Mouse (Mus musculus) kidney, postnatal 0 days (tissue): ENCODE measurements around the gene Ccr10. TPM values are rescaled to one million over a fixed set of nuclear protein-coding genes. Genes with fewer than 3 reads are reported as not detected.

ENCODE experiments used
- ATAC-seq: fragments of 200-750 bp; cut with Nextera tagmentation; replicated peaks from 2 replicates; pipeline ENCODE4 v1.8.0; 2017; ENCODE audit warnings: low read depth, moderate number of reproducible peaks, moderate TSS enrichment, moderate library complexity; ENCODE audit not compliant: low FRiP score
- DNase-seq: peaks from one replicate; pipeline ENCODE4 v3.0.0-alpha.2; 2016; ENCODE audit warnings: low spot score
- H3K27ac ChIP-seq: fragments of 300-500 bp; sonication (generic); 2 replicates; pipeline ENCODE4 v1.5.1; 2014; ENCODE audit warnings: mild to moderate bottlenecking
- H3K27me3 ChIP-seq: fragments of 300-500 bp; sonication (generic); 2 replicates; pipeline ENCODE4 v1.6.1; 2014; ENCODE audit warnings: low read length, mixed read lengths; ENCODE audit not compliant: insufficient read depth
- H3K36me3 ChIP-seq: fragments of 300-500 bp; sonication (generic); 2 replicates; pipeline ENCODE4 v1.6.1; 2014; ENCODE audit warnings: low read length, mixed read lengths; ENCODE audit not compliant: insufficient read depth
- H3K4me1 ChIP-seq: fragments of 300-500 bp; sonication (generic); replicated peaks from 2 replicates; pipeline ENCODE4 v1.6.1; 2014; ENCODE audit warnings: antibody characterized with exemption, low read length, mixed read lengths; ENCODE audit not compliant: insufficient read depth
- H3K4me2 ChIP-seq: fragments of 300-500 bp; sonication (generic); 2 replicates; pipeline ENCODE4 v1.6.1; 2014; ENCODE audit warnings: mild to moderate bottlenecking, low read length, moderate library complexity, mixed read lengths
- H3K4me3 ChIP-seq: fragments of 300-500 bp; sonication (generic); replicated peaks from 2 replicates; pipeline ENCODE4 v1.5.1; 2014; ENCODE audit warnings: low read depth, low read length
- H3K9ac ChIP-seq: fragments of 300-500 bp; sonication (generic); 2 replicates; pipeline ENCODE4 v1.6.1; 2014; ENCODE audit warnings: low read depth, low read length
- H3K9me3 ChIP-seq: fragments of 300-500 bp; sonication (generic); replicated peaks from 2 replicates; pipeline ENCODE4 v1.6.1; 2016; ENCODE audit warnings: low read length, inconsistent platforms, mixed read lengths
- CTCF ChIP-seq: IDR thresholded peaks from 2 replicates; pipeline ENCODE4 v1.5.1; 2016; ENCODE audit warnings: antibody characterized with exemption, low read depth, mild to moderate bottlenecking, moderate library complexity
- WGBS: fragments of 180-500 bp; shearing (Covaris S2); extraction: QIAGEN DNeasy Blood & Tissue Kit; methylation state at CpG from one replicate; pipeline ENCODE4 v1.1.7; 2014; 5-methylcytosine and 5-hydroxymethylcytosine counted together
- polyA plus RNA-seq: library from polyadenylated mRNA; unstranded; fragments of >200 nt; fragmentation: Nextera tagmentation; extraction: Ambion mirVana; gene quantifications from 2 replicates; pipeline ENCODE4 v1.2.1, GENCODE M21; 2015

Ccr10 gene
- polyA plus RNA-seq, 1 experiment from 2014 or later = 0.45 TPM

GRCm38 (mm10) chr11:101189495-101190180 lies 14.4 kb upstream of the Ccr10 start:
- Histone ChIP-seq H3K36me3 (peaks cover 16% of the 10 kb centered on the region; the same call in 1 of the 2 replicates), H3K4me1 (0 out of 2 replicates have a peak, but pooled peaks cover 20% of the 10 kb centered on the region), H3K27me3 (no peaks in the 10 kb centered on the region), H3K9me3 (no peaks in the 10 kb centered on the region), H3K4me2 (0 out of 2 replicates have a peak overlapping the region, but pooled peaks have one; percentile 5), H3K9ac (peak overlapping the region; percentile 35; the same call in 1 of the 2 replicates), H3K4me3 (no peak overlapping the region), H3K27ac (peak overlapping the region; percentile 84)
- DNase-seq = peak; percentile 95
- peak; percentile 72 for ATAC-seq
- 4% methylated on average over 6 of the region's 6 CpGs for WGBS
- TF ChIP-seq CTCF = no peak

DNA sequence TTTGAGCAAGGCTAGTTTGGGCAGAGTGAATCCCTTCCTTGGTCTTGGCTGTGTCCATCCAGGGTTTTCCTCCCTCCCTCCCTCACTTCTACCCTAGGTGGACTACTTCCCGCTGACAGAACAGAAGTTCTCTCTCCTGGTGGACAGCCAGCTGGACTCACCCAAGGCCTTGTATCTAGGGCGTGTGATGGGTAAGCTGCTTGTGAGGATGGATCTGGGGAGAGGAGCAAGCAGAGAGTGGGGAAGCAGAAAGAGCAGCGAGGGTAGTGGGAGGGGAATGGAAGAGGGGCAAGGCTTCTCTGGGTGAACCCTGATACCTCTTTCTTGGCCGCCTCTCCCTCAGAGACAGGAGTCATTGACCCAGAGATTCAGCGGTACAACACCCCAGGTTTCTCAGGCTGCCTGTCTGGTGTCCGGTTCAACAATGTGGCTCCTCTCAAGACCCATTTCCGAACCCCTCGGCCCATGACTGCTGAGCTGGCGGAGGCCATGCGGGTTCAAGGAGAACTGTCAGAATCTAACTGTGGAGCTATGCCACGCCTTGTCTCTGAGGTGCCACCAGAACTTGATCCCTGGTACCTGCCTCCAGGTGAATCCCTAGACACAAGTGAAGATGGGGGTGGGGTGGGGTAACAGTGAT lies 13.0 kb upstream of the Ccr10 start:
- no peak for ATAC-seq
- 66% methylated on average over 11 of the region's 11 CpGs for WGBS
- Histone ChIP-seq H3K36me3 (peaks cover 9% of the 10 kb centered on the region; the same call in 1 of the 2 replicates), H3K9ac (0 out of 2 replicates have a peak overlapping the region, but pooled peaks have one; percentile 23), H3K9me3 (no peaks in the 10 kb centered on the region), H3K4me3 (no peak overlapping the region), H3K4me1 (0 out of 2 replicates have a peak, but pooled peaks cover 20% of the 10 kb centered on the region), H3K4me2 (no peak overlapping the region), H3K27me3 (no peaks in the 10 kb centered on the region), H3K27ac (peak overlapping the region; percentile 84)
- TF ChIP-seq CTCF = no peak
- DNase-seq = no peak

DNA sequence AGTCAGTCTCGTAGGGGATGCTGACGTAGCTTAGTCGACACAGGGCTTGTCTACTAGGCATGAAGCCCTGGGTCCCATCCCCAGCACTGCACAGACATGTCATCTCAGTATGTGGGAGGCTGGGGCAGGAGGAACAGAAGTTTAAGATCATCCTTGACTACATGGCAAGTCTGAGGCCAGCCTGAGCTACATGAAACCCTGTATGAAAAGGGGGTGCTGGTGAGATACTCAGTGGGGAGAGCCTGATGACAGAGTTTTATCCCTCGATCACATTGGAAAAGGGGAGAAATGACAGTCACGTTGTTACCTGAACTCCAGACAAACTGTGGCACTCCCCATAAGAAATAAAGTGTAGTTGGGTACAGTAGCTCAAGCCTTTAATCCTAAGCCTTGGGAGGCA lies 12.3 kb upstream of the Ccr10 start:
- Histone ChIP-seq H3K4me3 (no peak overlapping the region), H3K4me1 (0 out of 2 replicates have a peak, but pooled peaks cover 20% of the 10 kb centered on the region), H3K27me3 (no peaks in the 10 kb centered on the region), H3K27ac (no peak overlapping the region), H3K4me2 (no peak overlapping the region), H3K9me3 (no peaks in the 10 kb centered on the region), H3K9ac (no peak overlapping the region), H3K36me3 (peaks cover 2% of the 10 kb centered on the region; the same call in 1 of the 2 replicates)
- ATAC-seq (no peak), DNase-seq (no peak)
- 93% methylated on average over 5 of the region's 5 CpGs for WGBS
- no peak for TF ChIP-seq CTCF

DNA sequence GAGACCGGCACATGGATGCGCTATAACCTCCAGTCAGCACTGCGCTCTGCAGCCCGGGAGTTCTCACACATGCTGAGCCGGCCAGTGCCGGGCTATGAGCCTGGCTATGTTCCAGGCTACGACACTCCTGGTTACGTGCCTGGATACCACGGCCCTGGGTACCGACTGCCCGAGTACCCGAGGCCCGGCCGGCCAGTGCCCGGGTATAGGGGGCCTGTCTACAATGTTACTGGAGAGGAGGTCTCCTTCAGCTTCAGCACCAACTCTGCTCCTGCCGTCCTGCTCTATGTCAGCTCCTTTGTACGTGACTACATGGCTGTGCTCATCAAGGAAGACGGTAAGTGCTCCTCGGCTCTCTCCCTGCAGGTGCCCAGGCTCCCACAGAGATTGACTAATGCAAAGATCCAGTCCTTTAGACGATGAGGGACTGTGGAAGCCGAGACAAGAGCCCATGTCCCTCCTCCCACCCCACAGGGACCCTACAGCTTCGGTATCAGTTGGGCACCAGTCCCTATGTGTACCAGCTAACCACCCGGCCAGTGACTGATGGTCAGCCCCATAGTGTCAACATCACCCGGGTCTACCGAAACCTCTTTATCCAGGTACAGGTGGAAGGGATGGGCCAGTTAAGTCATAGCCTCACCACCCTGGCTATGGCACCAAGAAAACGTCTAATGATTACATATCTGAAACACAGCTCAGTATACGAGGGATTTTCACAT lies 11.4 kb upstream of the Ccr10 start:
- no peak overlapping the region for H3K4me2 ChIP-seq
- ATAC-seq (no peak), DNase-seq (no peak)
- H3K9ac ChIP-seq = no peak overlapping the region
- 92% methylated on average over 27 of the region's 27 CpGs for WGBS
- no peaks in the 10 kb centered on the region for H3K27me3 ChIP-seq
- H3K4me3 ChIP-seq = no peak overlapping the region
- no peak for TF ChIP-seq CTCF
- H3K36me3 ChIP-seq = no peaks in the 10 kb centered on the region; the same call in 1 of the 2 replicates
- H3K4me1 ChIP-seq = 0 out of 2 replicates have a peak, but pooled peaks cover 20% of the 10 kb centered on the region
- no peaks in the 10 kb centered on the region for H3K9me3 ChIP-seq
- H3K27ac ChIP-seq = no peak overlapping the region

DNA sequence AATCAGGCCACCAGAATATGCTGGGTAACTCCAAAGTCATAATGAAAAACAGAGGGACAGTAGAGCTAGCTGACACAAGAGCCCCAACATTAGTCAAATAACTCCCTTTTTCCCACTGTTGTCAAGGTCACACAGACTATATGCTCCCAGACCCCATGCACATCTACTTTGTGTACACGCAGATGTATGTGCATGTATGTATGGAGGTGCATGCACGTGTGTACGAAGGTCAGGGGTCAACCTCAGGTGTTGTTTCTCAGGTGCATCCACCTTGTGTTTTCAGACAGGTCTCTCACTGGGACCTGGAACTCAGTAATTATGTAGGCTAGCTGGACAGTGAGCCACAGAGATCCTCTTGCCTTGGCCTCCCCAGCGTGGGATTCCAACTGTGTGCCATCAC lies 10.2 kb upstream of the Ccr10 start:
- no peak for ATAC-seq
- Histone ChIP-seq H3K36me3 (no peaks in the 10 kb centered on the region; the same call in 1 of the 2 replicates), H3K4me2 (no peak overlapping the region), H3K9ac (no peak overlapping the region), H3K27me3 (no peaks in the 10 kb centered on the region), H3K27ac (no peak overlapping the region), H3K4me1 (0 out of 2 replicates have a peak, but pooled peaks cover 8% of the 10 kb centered on the region), H3K4me3 (no peak overlapping the region), H3K9me3 (no peaks in the 10 kb centered on the region)
- 90% methylated on average over 4 of the region's 4 CpGs for WGBS
- DNase-seq = no peak
- TF ChIP-seq CTCF = no peak

DNA sequence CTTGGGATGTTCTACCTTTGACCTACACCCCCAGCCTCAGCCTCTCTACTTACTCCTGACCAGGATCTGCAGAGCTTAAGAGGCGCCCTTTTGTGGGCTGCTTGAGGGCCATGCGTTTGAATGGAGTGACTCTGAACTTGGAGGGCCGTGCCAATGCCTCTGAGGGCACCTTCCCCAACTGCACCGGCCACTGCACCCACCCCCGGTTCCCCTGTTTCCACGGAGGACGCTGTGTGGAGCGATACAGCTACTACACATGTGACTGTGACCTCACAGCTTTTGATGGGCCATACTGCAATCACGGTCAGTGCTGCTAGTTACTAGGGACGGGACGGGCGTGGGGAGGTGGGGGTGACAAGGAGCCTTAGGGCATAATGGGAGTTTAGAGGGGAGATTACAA lies 9.7 kb upstream of the Ccr10 start:
- Histone ChIP-seq H3K4me3 (no peak overlapping the region), H3K4me2 (no peak overlapping the region), H3K9me3 (no peaks in the 10 kb centered on the region), H3K27me3 (no peaks in the 10 kb centered on the region), H3K36me3 (no peaks in the 10 kb centered on the region; the same call in 1 of the 2 replicates), H3K9ac (no peak overlapping the region), H3K27ac (no peak overlapping the region), H3K4me1 (0 out of 2 replicates have a peak, but pooled peaks cover 7% of the 10 kb centered on the region)
- ATAC-seq (no peak), DNase-seq (no peak)
- WGBS = 84% methylated on average over 12 of the region's 12 CpGs
- no peak for TF ChIP-seq CTCF
